Mouse (Mus musculus) cortical plate, adult 2 months (tissue): ENCODE data around the gene Nrxn3.

Source experiments
- CTCF ChIP-seq: fragments of 200-500 bp; IDR thresholded peaks from 2 replicates; pipeline ENCODE4 v1.5.1; 2011; ENCODE audit warnings: mild to moderate bottlenecking, control low read depth, low read length; ENCODE audit not compliant: insufficient read depth; ENCODE audit errors: extremely low read depth
- POLR2A ChIP-seq: fragments of 200-500 bp; IDR thresholded peaks from 2 replicates; pipeline ENCODE4 v1.6.1; 2011; ENCODE audit warnings: mild to moderate bottlenecking, low read length, control low read depth; ENCODE audit not compliant: insufficient read depth; ENCODE audit errors: extremely low read depth

- TF ChIP-seq POLR2A (no peak), CTCF (no peak)
Observed at GRCm38 (mm10) chr12:88774666-88775065, 52.0 kb downstream of the Nrxn3 start.
